Mouse (Mus musculus) megakaryocyte-erythroid progenitor cell, adult 5-6 weeks (primary cell): ENCODE data around the gene Tmed4. TPM values are rescaled to one million over a fixed set of nuclear protein-coding genes. Genes with fewer than 3 reads are reported as not detected.

Experiments
- ATAC-seq: replicated peaks from 2 replicates; pipeline ENCODE4 v1.8.0; 2016; ENCODE audit warnings: mild to moderate bottlenecking, inconsistent platforms; ENCODE audit not compliant: severe bottlenecking, poor library complexity, low FRiP score, low TSS enrichment
- total RNA-seq, 2 experiments: library from RNA; stranded (forward) in 1 of 2; stranded (reverse) in 1 of 2; fragments of 200-1000, 215-1000 nt in 1 of 2; fragments of >200 nt in 1 of 2; fragmentation: Nextera tagmentation in 1 of 2; gene quantifications; 2 replicates each; pipeline ENCODE4 v1.2.3; 2014 to 2017

Tmed4 gene
- total RNA-seq (2014; fragmentation: Nextera tagmentation) = 18.9 and 35.5 TPM in 2 replicates
- 18.8 and 25.3 TPM in 2 replicates for total RNA-seq (2017)

GRCm38 (mm10) chr11:6274387-6275093 lies at the start of gene Tmed4:
Tmed4 (minus strand) TSS chr11:6274870.
- peak; percentile 98 for ATAC-seq

DNA sequence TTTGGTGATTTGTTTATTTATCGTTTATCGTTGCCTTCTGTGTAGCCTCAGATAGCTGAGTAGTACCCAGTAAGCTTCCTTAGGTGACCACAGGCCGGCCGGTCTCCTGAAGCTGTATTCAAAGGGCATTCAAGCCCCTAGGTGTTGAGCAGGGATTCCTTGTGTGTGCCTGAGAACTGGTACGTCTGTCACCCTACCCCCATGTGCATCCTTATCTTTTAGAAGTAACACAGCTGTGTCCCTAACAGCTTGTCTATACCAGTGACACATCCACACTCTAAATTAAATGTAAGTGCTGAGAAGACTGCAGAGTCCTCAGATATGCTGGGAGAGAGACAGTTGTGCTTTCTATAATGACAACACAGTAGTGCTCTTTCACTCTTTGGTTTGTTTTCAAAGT lies 48.7 kb upstream of the Tmed4 start:
- peak; percentile 57; the same call in 1 of the 2 replicates for ATAC-seq

DNA sequence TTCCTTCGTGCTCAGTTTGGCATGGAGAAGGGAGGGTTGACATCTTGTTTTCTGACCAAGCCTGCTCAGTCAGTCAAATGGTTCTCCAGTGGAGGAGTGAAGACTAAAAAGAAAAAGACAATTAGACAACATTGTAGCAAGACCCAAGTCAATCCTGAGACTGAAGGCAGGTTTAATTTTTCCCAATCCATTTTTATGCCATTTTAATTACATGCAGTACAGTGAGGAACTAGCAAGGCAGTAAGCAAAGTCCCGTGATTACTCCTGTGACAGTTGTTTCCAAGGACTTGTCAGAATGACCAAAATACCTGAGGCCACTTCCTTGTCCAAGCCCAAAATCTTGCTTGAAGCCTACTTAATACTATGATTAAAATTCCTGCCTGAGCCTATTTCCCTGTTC lies 47.4 kb upstream of the Tmed4 start:
- ATAC-seq = no peak

GRCm38 (mm10) chr11:6319374-6319773 lies 44.7 kb upstream of the Tmed4 start:
- ATAC-seq = no peak

DNA sequence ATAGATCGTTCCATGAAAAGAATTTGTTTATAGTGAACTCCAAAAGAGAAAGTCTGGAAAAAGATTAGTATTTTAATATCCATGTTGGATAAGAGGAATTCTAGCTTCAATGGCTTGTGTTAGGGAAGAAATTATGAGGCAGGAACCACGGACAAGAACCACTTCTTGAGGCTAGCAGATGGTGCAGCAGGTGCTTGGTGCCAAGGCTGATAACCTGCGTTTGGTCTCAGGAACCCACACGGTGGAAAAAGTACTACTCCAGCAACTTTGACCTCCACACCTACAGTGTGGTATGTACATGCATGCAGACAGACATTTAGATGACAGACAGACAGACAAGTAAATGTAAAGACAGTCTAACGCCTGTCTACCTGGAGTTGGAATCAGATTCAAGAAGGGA lies 43.9 kb upstream of the Tmed4 start:
- ATAC-seq = no peak

DNA sequence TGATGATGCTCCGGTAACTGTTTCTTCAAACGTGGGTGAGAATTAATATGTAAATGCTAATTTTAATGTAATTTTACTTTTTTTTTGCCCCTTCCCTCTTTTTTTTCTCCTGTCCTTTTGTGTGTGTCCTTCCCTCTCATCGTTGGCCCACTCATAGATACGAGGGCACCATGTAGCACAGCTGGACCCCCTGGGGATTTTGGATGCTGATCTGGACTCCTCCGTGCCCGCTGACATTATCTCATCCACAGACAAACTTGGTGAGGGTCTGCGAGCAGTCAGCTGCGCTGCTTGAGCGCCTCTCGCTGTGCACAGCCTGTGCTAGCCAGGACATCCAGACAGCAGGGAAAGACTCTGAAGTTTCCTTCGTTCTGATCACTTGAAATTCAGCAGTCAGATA lies 42.2 kb upstream of the Tmed4 start:
- no peak for ATAC-seq

DNA sequence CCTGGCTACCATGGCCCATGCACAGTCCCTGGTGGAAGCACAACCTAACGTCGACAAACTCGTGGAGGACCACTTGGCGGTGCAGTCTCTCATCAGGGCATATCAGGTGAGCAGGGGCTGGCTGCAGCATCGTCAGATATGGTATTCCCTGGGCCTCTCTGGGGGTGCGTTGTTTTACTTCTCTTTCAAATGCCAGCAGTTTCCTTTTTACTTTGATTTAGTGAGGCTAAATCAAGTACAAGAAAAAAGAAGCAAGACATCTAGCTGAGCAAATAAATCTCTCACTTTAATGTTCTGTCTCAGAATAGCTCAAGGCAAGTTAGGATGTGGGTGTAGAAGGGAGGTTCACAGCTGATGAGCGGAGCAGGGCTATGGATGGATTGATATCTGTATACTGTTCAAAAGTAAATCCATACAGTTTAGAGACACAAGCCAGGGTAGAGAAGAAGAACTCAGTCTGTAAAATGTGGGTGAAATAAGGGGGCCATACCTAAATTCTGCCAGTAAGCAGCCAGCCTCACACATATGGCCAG lies 39.3 kb upstream of the Tmed4 start:
- ATAC-seq = no peak

DNA sequence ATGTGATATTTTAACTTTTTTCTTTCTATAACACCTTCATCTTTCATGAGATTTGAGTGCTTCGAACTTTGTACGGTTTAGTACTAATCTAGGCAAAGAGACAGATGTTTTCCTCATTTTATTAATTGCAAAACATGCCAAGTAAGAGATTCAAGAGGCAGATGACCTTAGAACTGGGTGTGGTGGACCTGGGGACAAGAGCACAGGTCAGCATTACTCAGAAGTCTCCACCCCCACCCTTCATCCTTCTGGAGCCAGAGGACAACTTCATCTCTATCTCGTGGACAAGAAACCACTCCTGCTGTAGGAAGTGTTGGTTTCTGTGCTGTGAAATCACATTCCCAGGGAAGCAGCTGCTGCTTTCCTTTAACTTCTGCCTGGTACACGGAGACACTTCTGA lies 33.5 kb upstream of the Tmed4 start:
- ATAC-seq = no peak

DNA sequence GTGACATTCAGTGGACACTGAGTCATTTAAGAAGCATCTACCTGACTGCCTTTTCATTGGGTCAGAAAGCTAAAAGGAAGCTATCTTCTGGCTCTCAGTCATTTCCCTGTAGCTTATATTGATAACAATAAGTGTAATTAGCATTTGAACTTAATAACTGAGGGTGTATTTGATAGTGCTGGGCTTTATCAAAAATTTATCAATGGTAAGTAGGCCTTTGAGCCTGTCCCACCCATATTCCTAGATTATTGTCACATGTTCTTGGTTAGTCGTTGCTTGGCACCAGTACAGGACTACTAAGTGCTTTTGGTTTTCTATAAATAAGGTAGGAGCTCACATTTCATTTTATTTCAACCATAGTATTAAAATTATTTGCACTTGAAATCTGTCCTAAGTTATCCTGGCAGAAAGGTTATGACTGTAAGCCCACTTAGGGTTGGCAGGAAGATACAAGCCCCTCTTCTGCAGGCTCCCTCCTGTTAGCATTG lies 31.3 kb upstream of the Tmed4 start:
- ATAC-seq = no peak

DNA sequence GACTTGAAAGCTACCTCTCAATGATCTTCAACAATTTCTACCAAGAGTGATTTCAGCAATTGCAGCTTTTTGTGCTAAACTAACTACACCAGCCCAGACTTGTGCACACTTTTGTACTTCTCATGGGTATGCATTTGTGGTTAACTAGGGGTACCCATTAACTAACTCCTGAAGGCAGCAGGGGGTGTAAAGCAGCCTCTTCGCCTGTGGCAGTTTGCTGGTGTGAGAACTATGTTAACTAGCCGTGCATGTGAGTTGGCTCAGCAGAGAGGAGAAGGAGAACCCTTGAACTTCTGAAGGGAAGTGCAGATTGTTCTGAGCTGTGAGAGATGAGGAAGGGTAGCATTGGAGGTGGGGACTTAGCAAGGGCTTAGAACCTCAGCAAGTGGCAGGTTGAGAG lies 28.1 kb upstream of the Tmed4 start:
- ATAC-seq = no peak

GRCm38 (mm10) chr11:6299435-6299834 lies 24.8 kb upstream of the Tmed4 start:
- no peak for ATAC-seq

DNA sequence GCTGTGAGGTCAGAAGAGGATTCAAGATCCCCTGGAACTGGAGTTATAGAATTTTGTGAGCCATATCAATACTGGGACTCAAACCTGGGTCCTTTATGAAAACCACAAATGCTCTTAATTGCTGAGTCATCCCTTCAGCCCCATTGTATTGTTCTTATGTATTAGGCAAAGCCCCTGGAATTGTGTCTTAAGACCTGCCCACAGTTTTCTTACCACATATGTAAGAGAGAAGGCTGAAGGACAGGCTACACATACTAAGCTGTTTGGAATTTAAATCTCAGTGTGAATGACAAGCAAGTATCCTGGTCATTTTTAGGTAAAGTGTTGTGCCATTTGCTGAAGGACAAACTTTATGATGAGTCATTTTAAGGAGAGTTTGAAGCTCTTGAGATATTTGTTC lies 21.4 kb upstream of the Tmed4 start:
- no peak for ATAC-seq

DNA sequence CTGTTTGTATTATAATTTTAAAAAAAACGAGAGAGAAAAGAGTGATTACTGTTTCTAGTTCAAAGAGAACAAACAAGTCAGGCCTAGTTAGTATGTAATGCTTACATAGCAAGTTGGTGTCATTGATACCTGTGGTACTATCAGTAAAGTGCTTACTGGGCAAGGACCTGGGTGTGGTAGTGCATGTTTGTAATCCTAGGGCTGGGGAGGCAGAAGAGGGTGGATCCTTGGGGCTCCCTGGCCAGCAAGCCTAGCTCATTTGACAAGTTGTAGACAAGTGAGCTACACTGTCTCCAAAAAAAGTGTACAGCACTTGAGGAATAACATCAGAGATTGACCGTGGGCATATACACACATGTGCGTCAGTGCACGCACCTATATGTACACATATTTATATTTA lies 20.0 kb upstream of the Tmed4 start:
- 0 out of 2 replicates have a peak, but pooled peaks have one; percentile 19 for ATAC-seq

GRCm38 (mm10) chr11:6293601-6294000 lies 18.9 kb upstream of the Tmed4 start:
- no peak for ATAC-seq

GRCm38 (mm10) chr11:6292988-6293349 lies 18.3 kb upstream of the Tmed4 start:
- no peak for ATAC-seq

- peak; percentile 48 for ATAC-seq
Measured at GRCm38 (mm10) chr11:6292116-6292987, 17.7 kb upstream of the Tmed4 start.

- ATAC-seq = peak; percentile 92
Measured at GRCm38 (mm10) chr11:6291401-6292115, 16.9 kb upstream of the Tmed4 start, which contains the start of gene Ogdh. Ogdh (plus strand) TSS chr11:6291633.

DNA sequence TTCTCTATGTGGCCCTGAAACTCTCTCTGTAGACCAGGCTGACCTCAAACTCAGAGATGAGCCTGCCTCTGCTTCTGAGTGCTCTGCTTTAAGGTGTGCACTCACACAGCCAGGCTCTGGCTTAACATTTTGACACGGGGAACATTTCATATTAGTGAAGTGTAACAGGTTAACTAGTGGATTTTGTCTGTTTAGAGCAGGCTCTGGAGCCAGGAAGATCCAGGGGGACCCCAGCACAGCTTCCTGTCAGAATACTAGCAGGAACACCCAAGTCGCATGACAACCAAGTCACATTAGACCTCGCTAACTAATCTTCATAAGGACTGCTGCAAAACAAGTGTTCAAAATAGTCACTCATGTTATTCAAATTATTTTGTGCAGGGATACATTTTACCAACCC lies 16.2 kb upstream of the Tmed4 start:
- ATAC-seq = no peak

- ATAC-seq = no peak
Measured at GRCm38 (mm10) chr11:6290138-6290537, 15.5 kb upstream of the Tmed4 start.

DNA sequence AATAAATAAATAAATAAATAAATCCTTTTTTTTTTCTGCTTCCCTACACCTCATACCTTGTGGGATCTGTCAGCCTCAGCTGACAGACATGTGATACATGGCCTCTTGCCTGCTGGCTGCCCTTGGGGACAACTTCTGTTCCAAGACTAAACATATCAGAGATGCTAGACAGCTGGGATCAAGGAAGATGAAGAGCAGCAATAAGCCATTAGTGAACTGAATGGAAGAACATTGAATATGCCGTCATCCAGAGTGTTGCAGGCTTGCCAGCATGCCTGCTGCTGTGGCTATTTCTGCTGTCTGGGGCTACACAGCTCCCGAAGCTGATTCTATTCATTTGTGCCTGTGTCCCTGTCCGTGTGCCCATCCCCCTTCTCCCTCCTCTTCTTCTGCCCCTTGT lies 8.3 kb upstream of the Tmed4 start:
- no peak for ATAC-seq
